Mouse (Mus musculus): ENCODE results near the gene Olfr487.
"Not testable (repeated sequence)": the region's sequence is repeated elsewhere in the genome, so short reads cannot be mapped to it uniquely, and the experiment has no call there.

Olfr487 gene

GRCm38 (mm10) chr7:108214536-108214935, at the start of gene Olfr487:
Gene Olfr487 (minus strand): TSS chr7:108214636.
- DNase-seq = not testable (repeated sequence)

- no peak for DNase-seq
These were observed 43.8 kb upstream of the Olfr487 start, which contains the start of gene Olfr488 for GRCm38 (mm10) chr7:108258247-108258646. Gene Olfr488 (minus strand): TSS chr7:108258347.

- DNase-seq = no peak
These were observed 19.1 kb upstream of the Olfr487 start for GRCm38 (mm10) chr7:108233551-108233950.

GRCm38 (mm10) chr7:108196938-108197337, 17.5 kb downstream of the Olfr487 start:
- no peak for DNase-seq

- not testable (repeated sequence) for DNase-seq
These were observed 18.1 kb downstream of the Olfr487 start for GRCm38 (mm10) chr7:108196337-108196736.

GRCm38 (mm10) chr7:108192714-108193113, 21.7 kb downstream of the Olfr487 start:
- not testable (repeated sequence) for DNase-seq

GRCm38 (mm10) chr7:108191196-108191595, 23.2 kb downstream of the Olfr487 start:
- DNase-seq = not testable (repeated sequence)

GRCm38 (mm10) chr7:108185237-108185636, 29.2 kb downstream of the Olfr487 start:
- DNase-seq = not testable (repeated sequence)

- DNase-seq = not testable (repeated sequence)
These were observed 30.0 kb downstream of the Olfr487 start for GRCm38 (mm10) chr7:108184401-108184800.

- not testable (repeated sequence) for DNase-seq
These were observed 41.8 kb downstream of the Olfr487 start, which contains the start of gene Olfr486 for GRCm38 (mm10) chr7:108172642-108173041. Gene Olfr486 (minus strand): TSS chr7:108172742.

- no peak for DNase-seq
These were observed 54.7 kb downstream of the Olfr487 start, which contains the start of gene Olfr485 for GRCm38 (mm10) chr7:108159771-108160170. Gene Olfr485 (minus strand): TSS chr7:108159871.

All from right cerebral cortex, postnatal 25 days (tissue).